Comparison of ENCODE assay signal across 9 mouse cellular contexts in the genomic region with DNA sequence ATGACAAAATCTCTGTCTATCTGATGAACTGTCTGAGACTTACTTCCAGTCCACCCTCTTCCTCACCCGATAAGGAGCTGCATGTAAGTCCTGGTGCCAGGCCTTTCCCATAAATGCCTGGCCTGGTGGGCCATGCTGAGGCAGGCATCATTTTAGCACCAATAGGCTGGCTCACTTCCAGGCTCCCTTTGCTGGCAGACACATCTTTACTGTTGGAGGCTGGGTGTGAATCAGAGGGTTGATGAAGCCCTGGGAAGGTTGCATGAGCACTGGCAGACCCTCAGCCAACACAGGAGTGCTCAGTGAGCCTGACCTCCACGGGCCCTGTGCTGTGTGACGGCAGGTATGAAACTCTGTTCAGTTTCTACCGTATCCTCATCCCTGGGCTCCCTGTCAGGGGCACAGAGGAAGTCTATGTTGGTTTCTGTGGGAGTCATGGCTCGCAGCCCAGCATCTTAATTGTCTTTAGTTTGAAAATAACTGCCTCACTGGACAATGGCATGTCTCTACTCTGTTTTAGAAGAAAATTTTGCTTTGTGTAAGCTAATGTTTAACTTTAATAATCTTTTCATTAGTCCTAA.
DNase-seq lines count a peak whose midpoint lies in the region; TF ChIP-seq lines count a peak whose summit lies in the region.
"Had no signal": no experiment of that assay in that cellular context is flagged by ENCODE, and none has a peak within 500 bp of the region (broad histone marks: within the 10 kb centered on the region; RNA-seq: fewer than 3 reads in every experiment).

No protein-coding gene starts in this region.

- H3K4me3 ChIP-seq in gastrocnemius, adult 2 months, result no peak overlapping the region
- H3K4me3 ChIP-seq: limb, embryonic 13.5 days had no signal

- DNase-seq in gastrocnemius, adult 2 months, result no peak
- DNase-seq in gastrocnemius, postnatal 36 days, result no peak
- peak; percentile 63 for DNase-seq in 3T3-L1 (ENCODE audit: low read depth, low spot score)
- peak; percentile 37 for DNase-seq in fibroblast of lung, adult 2 months (ENCODE audit: low read depth)
- peak; percentile 33 to 37 for DNase-seq in left cerebral cortex, postnatal 14 days (ENCODE audit: low spot score in 2 of 2)
- DNase-seq in thymus, adult 18-20 months, result no peak
- no peak for DNase-seq in B cell, adult 2 months
- no peak for DNase-seq in kidney, postnatal 36 days

- TF ChIP-seq CTCF in gastrocnemius, adult 2 months (IDR thresholded peaks at IDR 0.05), result no peak

- intact Hi-C loops in gastrocnemius, adult 2 months (cut with DNase I), result no loop called here
- intact Hi-C loops in gastrocnemius, postnatal 36 days (cut with DNase I), result no loop called here
- intact Hi-C loops in left cerebral cortex, postnatal 14 days (cut with DNase I), result no loop called here

- H3K27ac ChIP-seq in gastrocnemius, adult 2 months, result peak overlapping the region; percentile 4; the same call in 1 of the 2 replicates
- H3K27ac ChIP-seq: limb, embryonic 13.5 days had no signal

Comparison
In these comparisons a context has a peak if more than half of its experiments do, and no peak if none do; other contexts are left out.
1. DNase-seq: peak in 3T3-L1 (single experiment), fibroblast of lung, adult 2 months (single experiment) and left cerebral cortex, postnatal 14 days (2 of 2); none in gastrocnemius, adult 2 months (single experiment), gastrocnemius, postnatal 36 days (0 of 2), thymus, adult 18-20 months (0 of 2), B cell, adult 2 months (0 of 2) and kidney, postnatal 36 days (0 of 2).